ENCODE assay signal across 8 mouse cellular contexts in genomic region chr8:126712749-126713148, GRCm38 (mm10).
A peak's percentile ranks its signal among the peaks of the same experiment; 100 is the strongest.
DNase-seq lines count a peak whose midpoint lies in the region; ATAC-seq and TF ChIP-seq lines count a peak whose summit lies in the region.

No protein-coding gene starts in this region.

- H3K27me3 ChIP-seq in embryonic facial prominence, embryonic 13.5 days = no peaks in the 10 kb centered on the region
- H3K27me3 ChIP-seq in limb, embryonic 10.5 days (ENCODE audit: low read depth, poor library complexity, severe bottlenecking) = no peaks in the 10 kb centered on the region; the same call in 1 of the 2 replicates

- H3K9me3 ChIP-seq in embryonic facial prominence, embryonic 13.5 days = no peaks in the 10 kb centered on the region
- no peaks in the 10 kb centered on the region for H3K9me3 ChIP-seq in limb, embryonic 10.5 days (replicated peaks)

- no peaks in the 10 kb centered on the region for H3K36me3 ChIP-seq in embryonic facial prominence, embryonic 13.5 days
- H3K36me3 ChIP-seq in limb, embryonic 10.5 days = no peaks in the 10 kb centered on the region

- intact Hi-C loops in left cerebral cortex, postnatal 4 days (cut with DNase I) = no loop called here
- intact Hi-C loops in left cerebral cortex, adult 2 months (cut with DNase I) = no loop called here
- intact Hi-C loops in left cerebral cortex, postnatal 14 days (cut with DNase I) = no loop called here

- H3K4me3 ChIP-seq in left cerebral cortex, adult 2 months = no peak overlapping the region
- H3K4me3 ChIP-seq in embryonic facial prominence, embryonic 13.5 days = no peak overlapping the region
- H3K4me3 ChIP-seq in limb, embryonic 10.5 days = no peak overlapping the region

- no peak overlapping the region for H3K27ac ChIP-seq in left cerebral cortex, adult 2 months
- peak overlapping the region; percentile 62 for H3K27ac ChIP-seq in embryonic facial prominence, embryonic 13.5 days
- peak overlapping the region; percentile 56 for H3K27ac ChIP-seq in limb, embryonic 10.5 days

- H3K9ac ChIP-seq in embryonic facial prominence, embryonic 13.5 days = 0 out of 2 replicates have a peak overlapping the region, but pooled peaks have one; percentile 16

- no peak for TF ChIP-seq CTCF in left cerebral cortex, adult 2 months (IDR thresholded peaks at IDR 0.05)

- H3K4me1 ChIP-seq in embryonic facial prominence, embryonic 13.5 days = peaks cover 32% of the 10 kb centered on the region
- peaks cover 19% of the 10 kb centered on the region for H3K4me1 ChIP-seq in limb, embryonic 10.5 days

- peak; percentile 43 to 51 for DNase-seq in cerebellum, adult 18-20 months
- DNase-seq in left cerebral cortex, postnatal 4 days = peak; percentile 63
- DNase-seq in left cerebral cortex, adult 2 months (ENCODE audit: extremely low spot score in 1 of 2, low spot score in 2 of 2) = no peak
- no peak for DNase-seq in limb, embryonic 10.5 days (ENCODE audit: low spot score)
- no peak for DNase-seq in urinary bladder, adult 2 months (ENCODE audit: low spot score)
- DNase-seq in left cerebral cortex, postnatal 14 days (ENCODE audit: low spot score in 2 of 2) = no peak

- H3K4me2 ChIP-seq in embryonic facial prominence, embryonic 13.5 days = no peak overlapping the region

- WGBS in embryonic facial prominence, embryonic 13.5 days = 33% methylated on average over 6 of the region's 6 CpGs
- 63% methylated on average over 6 of the region's 6 CpGs for WGBS in limb, embryonic 10.5 days

- no peak for ATAC-seq in cerebellum, adult (ENCODE audit: insufficient number of reproducible peaks, low FRiP score, low TSS enrichment)
- no peak for ATAC-seq in embryonic facial prominence, embryonic 13.5 days (ENCODE audit: insufficient number of reproducible peaks, insufficient read depth, low FRiP score, low TSS enrichment, low read depth)

Comparison
In these comparisons a context has a peak if more than half of its experiments do, and no peak if none do; other contexts are left out.
1. DNase-seq: peak in cerebellum, adult 18-20 months (2 of 2) and left cerebral cortex, postnatal 4 days (single experiment); none in left cerebral cortex, adult 2 months (0 of 2), limb, embryonic 10.5 days (single experiment), urinary bladder, adult 2 months (single experiment) and left cerebral cortex, postnatal 14 days (0 of 2).